8 mouse cellular contexts compared by ENCODE assay signal in genomic region chr10:79857452-79857811, GRCm38 (mm10). TPM values are rescaled to one million over a fixed set of nuclear protein-coding genes. Genes with fewer than 3 reads are reported as not detected.
A peak's percentile ranks its signal among the peaks of the same experiment; 100 is the strongest.
DNase-seq lines count a peak whose midpoint lies in the region; ATAC-seq and TF ChIP-seq lines count a peak whose summit lies in the region.

No protein-coding gene starts in this region.

- H3K4me1 ChIP-seq in intestine, postnatal 0 days (replicated peaks; ENCODE audit: control insufficient read depth, insufficient read depth, low read length): peaks cover 11% of the 10 kb centered on the region
- peaks cover 41% of the 10 kb centered on the region for H3K4me1 ChIP-seq in liver, postnatal 0 days (ENCODE audit: insufficient read depth)
- peaks cover 41% of the 10 kb centered on the region for H3K4me1 ChIP-seq in small intestine, adult 2 months (ENCODE audit: control insufficient read depth, insufficient read depth, insufficient read length, low read length)

- 2% methylated on average over 4 of the region's 4 CpGs for WGBS in intestine, postnatal 0 days
- WGBS in liver, postnatal 0 days (ENCODE audit: insufficient replicate concordance): 14% methylated on average over 4 of the region's 4 CpGs
- WGBS in small intestine, adult 2 months: under 1% methylated on average over 4 of the region's 4 CpGs

- H3K9ac ChIP-seq in intestine, postnatal 0 days (ENCODE audit: low read depth, low read length): peak overlapping the region; percentile 96
- peak overlapping the region; percentile 98 for H3K9ac ChIP-seq in liver, postnatal 0 days (replicated peaks)

- no peak for TF ChIP-seq POLR2A in small intestine, adult 2 months (IDR thresholded peaks at IDR 0.05; ENCODE audit: low read depth, low read length)

- TF ChIP-seq CTCF in intestine, postnatal 0 days (IDR thresholded peaks at IDR 0.05; ENCODE audit: low read depth): no peak
- TF ChIP-seq CTCF in liver, postnatal 0 days (IDR thresholded peaks at IDR 0.05; ENCODE audit: low read depth): no peak
- TF ChIP-seq CTCF in small intestine, adult 2 months (IDR thresholded peaks at IDR 0.05; ENCODE audit: extremely low read depth, insufficient read length, insufficient replicate concordance, low read depth, low read length): no peak

- no peaks in the 10 kb centered on the region for H3K9me3 ChIP-seq in intestine, postnatal 0 days (ENCODE audit: control insufficient read depth)
- H3K9me3 ChIP-seq in liver, postnatal 0 days (ENCODE audit: low read length): no peaks in the 10 kb centered on the region

- peak overlapping the region; percentile 100 for H3K27ac ChIP-seq in intestine, postnatal 0 days (ENCODE audit: low read depth, low read length)
- H3K27ac ChIP-seq in liver, postnatal 0 days (ENCODE audit: low read depth): peak overlapping the region; percentile 18
- peak overlapping the region; percentile 98 for H3K27ac ChIP-seq in small intestine, adult 2 months (ENCODE audit: insufficient read depth, low read depth, low read length)

- H3K4me3 ChIP-seq in intestine, postnatal 0 days (ENCODE audit: low read depth, low read length): peak overlapping the region; percentile 88
- peak overlapping the region; percentile 81 for H3K4me3 ChIP-seq in liver, postnatal 0 days (ENCODE audit: low read depth, low read length)
- peak overlapping the region; percentile 84 for H3K4me3 ChIP-seq in small intestine, adult 2 months (ENCODE audit: low read depth, low read length)

- H3K4me2 ChIP-seq in intestine, postnatal 0 days (replicated peaks; ENCODE audit: low read depth): peak overlapping the region; percentile 90
- H3K4me2 ChIP-seq in liver, postnatal 0 days (ENCODE audit: low read depth, low read length): peak overlapping the region; percentile 88

- H3K36me3 ChIP-seq in intestine, postnatal 0 days (ENCODE audit: control insufficient read depth, insufficient read depth): peaks cover 52% of the 10 kb centered on the region
- peaks cover 58% of the 10 kb centered on the region for H3K36me3 ChIP-seq in liver, postnatal 0 days (replicated peaks; ENCODE audit: insufficient read depth, low read length)
- peaks cover 60% of the 10 kb centered on the region for H3K36me3 ChIP-seq in small intestine, adult 2 months (ENCODE audit: control insufficient read depth, insufficient read depth, low read length)

- ATAC-seq in intestine, postnatal 0 days: no peak
- ATAC-seq in liver, postnatal 0 days: no peak

- no peak for TF ChIP-seq EP300 in liver, postnatal 0 days (IDR thresholded peaks at IDR 0.05; ENCODE audit: low read depth)

- no peaks in the 10 kb centered on the region for H3K27me3 ChIP-seq in intestine, postnatal 0 days (replicated peaks; ENCODE audit: control insufficient read depth, insufficient read depth, low read length)
- no peaks in the 10 kb centered on the region for H3K27me3 ChIP-seq in liver, postnatal 0 days (ENCODE audit: insufficient read depth, low read length)
- H3K27me3 ChIP-seq in small intestine, adult 2 months (ENCODE audit: control insufficient read depth, insufficient read depth, low read length): no peaks in the 10 kb centered on the region

- peak; percentile 47 for DNase-seq in urinary bladder, postnatal 25 days (ENCODE audit: low spot score)
- no peak for DNase-seq in urinary bladder, adult 2 months (ENCODE audit: low spot score)
- peak; percentile 68 for DNase-seq in cerebellum, adult 9-10 months
- peak; percentile 73 to 86 for DNase-seq in heart, adult 18-20 months
- DNase-seq in liver, postnatal 0 days: peak; percentile 73
- DNase-seq in layer of hippocampus, postnatal 25 days (ENCODE audit: extremely low spot score in 1 of 2, low spot score in 1 of 2): no peak

RNA-seq across cellular contexts. Expression of gene Ptbp1, which starts 3.2 kb away (rescaled TPM):
- 140 and 166 TPM in 2 replicates for polyA plus RNA-seq in urinary bladder, adult 2 months (2012; rRNA removed)
- total RNA-seq in heart, adult 18-20 months (2021): 10 to 100 TPM; 35.8 to 39.9 TPM
- polyA plus RNA-seq in intestine, postnatal 0 days (2015; fragmentation: Nextera tagmentation; extraction: Ambion mirVana): 86.9 and 92.2 TPM in 2 replicates
- 55.4 and 59.1 TPM in 2 replicates for polyA plus RNA-seq in liver, postnatal 0 days (2015; fragmentation: Nextera tagmentation; extraction: Ambion mirVana)
- polyA plus RNA-seq in small intestine, adult 2 months (2012; rRNA removed): 150 and 285 TPM in 2 replicates
- total RNA-seq in layer of hippocampus, postnatal 25 days (2021): 10 to 100 TPM; 44.0 to 66.0 TPM

RNA-seq across cellular contexts. Expression of gene Prtn3, which starts 16.8 kb away (rescaled TPM):
- 0.62 and 1.0 TPM in 2 replicates for polyA plus RNA-seq in urinary bladder, adult 2 months (2012; rRNA removed)
- not detected for total RNA-seq in heart, adult 18-20 months (2021)
- polyA plus RNA-seq in intestine, postnatal 0 days (2015; fragmentation: Nextera tagmentation; extraction: Ambion mirVana): 1.1 TPM in 2 replicates
- polyA plus RNA-seq in liver, postnatal 0 days (2015; fragmentation: Nextera tagmentation; extraction: Ambion mirVana): 123 and 127 TPM in 2 replicates
- polyA plus RNA-seq in small intestine, adult 2 months (2012; rRNA removed): 1.6 and 2.1 TPM in 2 replicates
- 1 to 10 TPM; 1.1 to 1.4 TPM for total RNA-seq in layer of hippocampus, postnatal 25 days (2021)

RNA-seq across cellular contexts. Expression of gene Plppr3, which starts 17.0 kb away (rescaled TPM):
- polyA plus RNA-seq in urinary bladder, adult 2 months (2012; rRNA removed): 1.8 TPM in 2 replicates
- under 1 TPM; 0.12 to 0.18 TPM for total RNA-seq in heart, adult 18-20 months (2021)
- polyA plus RNA-seq in intestine, postnatal 0 days (2015; fragmentation: Nextera tagmentation; extraction: Ambion mirVana): 6.2 and 7.2 TPM in 2 replicates
- polyA plus RNA-seq in liver, postnatal 0 days (2015; fragmentation: Nextera tagmentation; extraction: Ambion mirVana): 2.9 and 4.9 TPM in 2 replicates
- 2.8 and 5.3 TPM in 2 replicates for polyA plus RNA-seq in small intestine, adult 2 months (2012; rRNA removed)
- total RNA-seq in layer of hippocampus, postnatal 25 days (2021): 10 to 100 TPM; 32.4 to 34.4 TPM

RNA-seq across cellular contexts. Expression of gene Elane, which starts 28.6 kb away (rescaled TPM):
- 0.19 TPM in 1 of 2 replicates, not detected in the other for polyA plus RNA-seq in urinary bladder, adult 2 months (2012; rRNA removed)
- total RNA-seq in heart, adult 18-20 months (2021): not detected
- polyA plus RNA-seq in intestine, postnatal 0 days (2015; fragmentation: Nextera tagmentation; extraction: Ambion mirVana): not detected in 2 replicates
- 180 and 207 TPM in 2 replicates for polyA plus RNA-seq in liver, postnatal 0 days (2015; fragmentation: Nextera tagmentation; extraction: Ambion mirVana)
- polyA plus RNA-seq in small intestine, adult 2 months (2012; rRNA removed): 0.72 TPM in 1 of 2 replicates, not detected in the other
- total RNA-seq in layer of hippocampus, postnatal 25 days (2021): not detected

RNA-seq across cellular contexts. Expression of gene Cfd, which starts 33.2 kb away (rescaled TPM):
- 564 and 1,194 TPM in 2 replicates for polyA plus RNA-seq in urinary bladder, adult 2 months (2012; rRNA removed)
- 100 to 1,000 TPM in 1 of 2 experiments, 10 to 100 TPM in 1; 49.7 to 435 TPM for total RNA-seq in heart, adult 18-20 months (2021)
- polyA plus RNA-seq in intestine, postnatal 0 days (2015; fragmentation: Nextera tagmentation; extraction: Ambion mirVana): not detected in 2 replicates
- polyA plus RNA-seq in liver, postnatal 0 days (2015; fragmentation: Nextera tagmentation; extraction: Ambion mirVana): not detected in 2 replicates
- 48.6 and 122 TPM in 2 replicates for polyA plus RNA-seq in small intestine, adult 2 months (2012; rRNA removed)
- not detected for total RNA-seq in layer of hippocampus, postnatal 25 days (2021)

Comparison
In these comparisons a context has a peak if more than half of its experiments do, and no peak if none do; other contexts are left out.
1. DNase-seq: peak in urinary bladder, postnatal 25 days (single experiment), cerebellum, adult 9-10 months (single experiment), heart, adult 18-20 months (2 of 2) and liver, postnatal 0 days (single experiment); none in urinary bladder, adult 2 months (single experiment) and layer of hippocampus, postnatal 25 days (0 of 2).
2. H3K27ac ChIP-seq: peak in every context shown above with its lines; median percentile 100 in intestine, postnatal 0 days; 98 in small intestine, adult 2 months; 18 in liver, postnatal 0 days.
3. RNA of gene Prtn3, which starts 16.8 kb away (polyA plus RNA-seq): 123 to 127 TPM in liver, postnatal 0 days; 1.6 to 2.1 TPM in small intestine, adult 2 months, 1.1 TPM in intestine, postnatal 0 days and 0.62 to 1.0 TPM in urinary bladder, adult 2 months; every median in the first group is over 10 times any median in the second.
4. Peak in every context shown above with its lines, with median percentiles within 50 percentile points of each other: H3K4me3 ChIP-seq.